Mouse (Mus musculus): ENCODE data around the gene Mrgprf. TPM values are rescaled to one million over a fixed set of nuclear protein-coding genes. Genes with fewer than 3 reads are reported as not detected.

The Mrgprf gene
- polyA plus RNA-seq, 1 experiment = 4.4 TPM

DNA sequence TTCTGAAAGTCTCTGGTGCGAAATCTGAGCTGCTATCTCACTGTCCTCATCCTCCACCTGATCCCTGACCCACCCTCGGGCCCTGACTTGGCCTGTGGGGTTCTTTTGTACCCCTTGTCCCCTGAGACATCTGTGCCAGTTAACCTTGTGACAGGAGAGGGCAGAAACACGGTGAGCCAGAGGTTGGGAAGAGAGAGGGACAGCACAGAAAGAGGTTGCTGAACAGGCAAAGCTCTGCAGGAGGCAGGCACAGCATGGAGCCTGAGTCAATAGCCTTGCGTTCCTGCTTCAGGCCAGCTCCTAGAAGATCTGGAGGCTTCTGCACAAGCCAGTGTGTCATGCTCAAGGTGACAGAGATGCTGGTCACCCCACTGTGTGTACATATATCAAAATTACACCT, 23.0 kb downstream of the Mrgprf start:
- TF ChIP-seq POLR2A (IDR thresholded peaks at IDR 0.05; ENCODE audit: insufficient read length, low read depth) = no peak
- TF ChIP-seq CEBPB (IDR thresholded peaks at IDR 0.05; ENCODE audit: insufficient read depth, poor library complexity, severe bottlenecking) = no peak
- TF ChIP-seq MYOD1 (IDR thresholded peaks at IDR 0.05; ENCODE audit: control insufficient read depth in 1 of 3, insufficient read length in 2 of 3, low read depth in 2 of 3) = no peak
- no peak for TF ChIP-seq USF1 (IDR thresholded peaks at IDR 0.05; ENCODE audit: low read depth)
- TF ChIP-seq MAX (IDR thresholded peaks at IDR 0.05; ENCODE audit: low read depth) = no peak
- TF ChIP-seq TCF3 (IDR thresholded peaks at IDR 0.05; ENCODE audit: insufficient read length, low read depth) = no peak
- no peak for TF ChIP-seq MYOG (IDR thresholded peaks at IDR 0.05; ENCODE audit: control insufficient read depth in 1 of 3, insufficient read depth in 1 of 3, insufficient read length in 2 of 3, low read depth in 2 of 3)
- TF ChIP-seq TCF12 (IDR thresholded peaks at IDR 0.05; ENCODE audit: insufficient read depth, poor library complexity, severe bottlenecking) = no peak
- TF ChIP-seq REST (IDR thresholded peaks at IDR 0.05; ENCODE audit: insufficient read depth, insufficient read length) = no peak
- no peak for TF ChIP-seq SRF (IDR thresholded peaks at IDR 0.05; ENCODE audit: control insufficient read depth, insufficient read length, low read depth)
- no peak for TF ChIP-seq POLR2AphosphoS2 (IDR thresholded peaks at IDR 0.05; ENCODE audit: insufficient read length, low read depth)
- no peak for TF ChIP-seq E2F4 (IDR thresholded peaks at IDR 0.05; ENCODE audit: insufficient read depth)

DNA sequence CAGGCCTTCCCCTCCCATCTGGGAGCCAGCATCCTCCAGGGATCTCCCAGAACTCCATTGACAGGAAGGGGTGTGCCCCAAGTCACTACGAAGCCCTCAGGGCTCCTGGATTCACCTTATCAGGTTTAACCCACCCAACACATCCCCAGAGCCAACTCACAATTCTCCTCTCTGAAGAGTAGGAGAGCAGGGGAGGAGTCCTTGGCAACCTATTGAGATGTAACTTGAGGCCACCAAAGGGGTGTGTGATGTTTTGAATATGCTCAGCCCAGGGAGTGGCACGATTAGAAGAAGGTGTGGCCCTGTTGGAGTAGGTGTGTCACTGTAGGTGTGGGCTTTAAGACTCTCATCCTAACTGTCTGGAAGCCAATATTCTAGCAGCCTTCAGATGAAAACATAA, 25.1 kb downstream of the Mrgprf start:
- H3K79me2 ChIP-seq (ENCODE audit: control insufficient read depth, insufficient read depth) = no peaks in the 10 kb centered on the region
- no peak overlapping the region for H3K4me2 ChIP-seq (ENCODE audit: low read depth)
- no peaks in the 10 kb centered on the region for H3K36me3 ChIP-seq (ENCODE audit: control insufficient read depth, insufficient read depth)
- H3ac ChIP-seq (ENCODE audit: control insufficient read depth, insufficient read length) = no peak overlapping the region
- H3K27me3 ChIP-seq (ENCODE audit: control insufficient read depth, insufficient read depth, insufficient read length) = peaks cover 12% of the 10 kb centered on the region
- H3K4me3 ChIP-seq = no peak overlapping the region
- no peak for TF ChIP-seq TCF3 (IDR thresholded peaks at IDR 0.05; ENCODE audit: insufficient read length, low read depth)
- TF ChIP-seq POLR2A (IDR thresholded peaks at IDR 0.05; ENCODE audit: insufficient read length, low read depth) = no peak

More for the DNA sequence above, 23.0 kb downstream of the Mrgprf start:
- H3K4me2 ChIP-seq (ENCODE audit: low read depth) = no peak overlapping the region
- H3K36me3 ChIP-seq (ENCODE audit: control insufficient read depth, insufficient read depth) = no peaks in the 10 kb centered on the region
- H3K4me3 ChIP-seq = no peak overlapping the region
- no peak overlapping the region for H3ac ChIP-seq (ENCODE audit: control insufficient read depth, insufficient read length)
- H3K27me3 ChIP-seq (ENCODE audit: control insufficient read depth, insufficient read depth, insufficient read length) = peaks cover 12% of the 10 kb centered on the region
- no peaks in the 10 kb centered on the region for H3K79me2 ChIP-seq (ENCODE audit: control insufficient read depth, insufficient read depth)

DNA sequence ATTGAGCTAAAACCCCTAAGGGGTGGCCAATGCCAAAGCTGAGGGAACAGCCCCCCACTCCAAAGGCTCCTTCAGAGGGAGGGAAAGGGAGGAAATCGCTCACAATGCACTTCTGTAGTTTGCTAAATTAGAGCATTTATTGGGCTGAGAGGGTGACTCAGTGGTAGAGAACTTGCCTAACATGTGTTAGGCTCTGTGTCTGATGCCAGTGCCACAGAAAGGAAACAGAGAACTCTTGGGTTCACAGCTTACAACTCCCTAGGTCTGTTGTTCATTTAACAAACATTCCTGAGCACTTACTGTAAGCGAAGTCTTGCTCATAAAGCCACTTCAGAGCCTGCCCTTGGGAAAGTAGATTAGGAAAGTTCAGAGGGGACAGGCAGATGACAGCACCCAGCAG, 29.4 kb downstream of the Mrgprf start:
- Histone ChIP-seq H3ac (ENCODE audit: control insufficient read depth, insufficient read length) (no peak overlapping the region), H3K4me3 (no peak overlapping the region), H3K79me2 (ENCODE audit: control insufficient read depth, insufficient read depth) (no peaks in the 10 kb centered on the region), H3K36me3 (ENCODE audit: control insufficient read depth, insufficient read depth) (no peaks in the 10 kb centered on the region), H3K27me3 (ENCODE audit: control insufficient read depth, insufficient read depth, insufficient read length) (no peaks in the 10 kb centered on the region), H3K4me2 (ENCODE audit: low read depth) (peak overlapping the region; percentile 32)
- TF ChIP-seq REST (IDR thresholded peaks at IDR 0.05; ENCODE audit: insufficient read depth, insufficient read length) = no peak
- TF ChIP-seq USF1 (IDR thresholded peaks at IDR 0.05; ENCODE audit: low read depth) = no peak
- no peak for TF ChIP-seq POLR2AphosphoS2 (IDR thresholded peaks at IDR 0.05; ENCODE audit: insufficient read length, low read depth)
- no peak for TF ChIP-seq POLR2A (IDR thresholded peaks at IDR 0.05; ENCODE audit: insufficient read length, low read depth)
- TF ChIP-seq MAX (IDR thresholded peaks at IDR 0.05; ENCODE audit: low read depth) = no peak
- TF ChIP-seq MYOG (IDR thresholded peaks at IDR 0.05; ENCODE audit: control insufficient read depth in 1 of 3, insufficient read depth in 1 of 3, insufficient read length in 2 of 3, low read depth in 2 of 3) = no peak
- no peak for TF ChIP-seq CEBPB (IDR thresholded peaks at IDR 0.05; ENCODE audit: insufficient read depth, poor library complexity, severe bottlenecking)
- TF ChIP-seq E2F4 (IDR thresholded peaks at IDR 0.05; ENCODE audit: insufficient read depth) = no peak

DNA sequence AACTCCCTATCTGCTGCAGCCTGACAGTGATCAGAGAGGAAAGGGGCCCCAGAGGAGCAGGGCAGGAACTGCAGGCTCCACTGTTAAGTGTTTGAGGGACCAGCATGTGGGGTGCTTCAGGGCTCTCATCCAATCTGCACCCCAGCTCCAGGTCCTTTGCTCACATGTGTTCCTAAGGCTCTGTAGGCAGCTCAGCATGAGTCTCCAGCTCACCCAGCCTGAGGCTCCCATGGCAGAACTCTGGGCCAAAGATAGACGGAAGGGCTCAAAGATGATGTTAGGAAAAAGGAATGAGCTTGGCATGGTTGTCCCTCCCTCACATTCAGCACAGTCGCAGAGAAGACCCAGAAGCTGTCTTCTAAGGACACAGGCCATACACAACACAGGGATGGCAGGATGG, 30.0 kb downstream of the Mrgprf start:
- no peak for TF ChIP-seq MYOG (IDR thresholded peaks at IDR 0.05; ENCODE audit: control insufficient read depth in 1 of 3, insufficient read depth in 1 of 3, insufficient read length in 2 of 3, low read depth in 2 of 3)
- no peak for TF ChIP-seq USF1 (IDR thresholded peaks at IDR 0.05; ENCODE audit: low read depth)
- no peak for TF ChIP-seq MYOD1 (IDR thresholded peaks at IDR 0.05; ENCODE audit: control insufficient read depth in 1 of 3, insufficient read length in 2 of 3, low read depth in 2 of 3)
- no peak for TF ChIP-seq SRF (IDR thresholded peaks at IDR 0.05; ENCODE audit: control insufficient read depth, insufficient read length, low read depth)
- no peak for TF ChIP-seq CEBPB (IDR thresholded peaks at IDR 0.05; ENCODE audit: insufficient read depth, poor library complexity, severe bottlenecking)
- no peak for TF ChIP-seq E2F4 (IDR thresholded peaks at IDR 0.05; ENCODE audit: insufficient read depth)
- TF ChIP-seq POLR2A (IDR thresholded peaks at IDR 0.05; ENCODE audit: insufficient read length, low read depth) = no peak
- TF ChIP-seq MAX (IDR thresholded peaks at IDR 0.05; ENCODE audit: low read depth) = no peak
- no peak for TF ChIP-seq TCF12 (IDR thresholded peaks at IDR 0.05; ENCODE audit: insufficient read depth, poor library complexity, severe bottlenecking)
- no peak for TF ChIP-seq POLR2AphosphoS2 (IDR thresholded peaks at IDR 0.05; ENCODE audit: insufficient read length, low read depth)
- TF ChIP-seq REST (IDR thresholded peaks at IDR 0.05; ENCODE audit: insufficient read depth, insufficient read length) = no peak
- no peak for TF ChIP-seq TCF3 (IDR thresholded peaks at IDR 0.05; ENCODE audit: insufficient read length, low read depth)
- no peak overlapping the region for H3K4me2 ChIP-seq (ENCODE audit: low read depth)
- H3K27me3 ChIP-seq (ENCODE audit: control insufficient read depth, insufficient read depth, insufficient read length) = no peaks in the 10 kb centered on the region
- no peaks in the 10 kb centered on the region for H3K79me2 ChIP-seq (ENCODE audit: control insufficient read depth, insufficient read depth)
- no peak overlapping the region for H3ac ChIP-seq (ENCODE audit: control insufficient read depth, insufficient read length)
- no peaks in the 10 kb centered on the region for H3K36me3 ChIP-seq (ENCODE audit: control insufficient read depth, insufficient read depth)
- no peak overlapping the region for H3K4me3 ChIP-seq

DNA sequence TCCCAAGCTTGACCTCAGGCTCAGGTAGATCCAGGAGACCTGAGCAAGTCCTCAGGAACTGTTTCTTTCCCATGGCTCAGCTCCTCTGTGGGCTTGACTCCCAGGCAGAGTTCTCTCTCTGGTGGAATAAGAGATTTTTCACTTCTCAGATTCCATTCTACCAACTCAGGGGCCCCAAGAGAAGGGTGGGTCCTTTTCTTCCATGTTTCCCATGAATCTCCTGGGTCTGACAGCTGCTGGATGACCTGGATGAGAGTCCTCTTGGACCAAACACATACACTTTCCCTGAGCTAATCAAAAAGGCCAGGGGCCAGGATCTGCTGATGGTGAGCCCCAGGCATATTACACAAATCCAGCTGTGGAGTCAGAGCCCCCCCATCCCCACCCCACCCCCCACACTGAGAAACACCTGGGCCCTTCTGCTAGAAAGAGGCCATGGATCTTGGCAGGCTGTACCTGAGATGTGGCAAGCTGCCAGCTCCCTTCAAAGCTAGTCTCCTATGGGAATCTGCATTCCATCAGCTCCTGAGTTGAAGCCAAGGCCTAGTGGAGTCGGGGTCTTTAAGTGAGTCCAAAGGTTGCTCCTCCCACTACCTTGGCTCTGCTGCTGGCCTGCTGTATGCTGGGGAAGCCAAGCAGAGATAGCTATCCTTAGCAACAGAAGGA, 31.9 kb downstream of the Mrgprf start:
- H3K79me2 ChIP-seq (ENCODE audit: control insufficient read depth, insufficient read depth) = no peaks in the 10 kb centered on the region

More for the DNA sequence above, 31.9 kb downstream of the Mrgprf start:
- Histone ChIP-seq H3K4me3 (no peak overlapping the region), H3K36me3 (ENCODE audit: control insufficient read depth, insufficient read depth) (no peaks in the 10 kb centered on the region), H3ac (ENCODE audit: control insufficient read depth, insufficient read length) (no peak overlapping the region), H3K27me3 (ENCODE audit: control insufficient read depth, insufficient read depth, insufficient read length) (no peaks in the 10 kb centered on the region), H3K4me2 (ENCODE audit: low read depth) (no peak overlapping the region)
- no peak for TF ChIP-seq MYOG (IDR thresholded peaks at IDR 0.05; ENCODE audit: control insufficient read depth in 1 of 3, insufficient read depth in 1 of 3, insufficient read length in 2 of 3, low read depth in 2 of 3)
- no peak for TF ChIP-seq USF1 (IDR thresholded peaks at IDR 0.05; ENCODE audit: low read depth)
- TF ChIP-seq SRF (IDR thresholded peaks at IDR 0.05; ENCODE audit: control insufficient read depth, insufficient read length, low read depth) = no peak
- TF ChIP-seq POLR2AphosphoS2 (IDR thresholded peaks at IDR 0.05; ENCODE audit: insufficient read length, low read depth) = no peak
- TF ChIP-seq MAX (IDR thresholded peaks at IDR 0.05; ENCODE audit: low read depth) = no peak
- TF ChIP-seq MYOD1 (IDR thresholded peaks at IDR 0.05; ENCODE audit: control insufficient read depth in 1 of 3, insufficient read length in 2 of 3, low read depth in 2 of 3) = no peak
- TF ChIP-seq CEBPB (IDR thresholded peaks at IDR 0.05; ENCODE audit: insufficient read depth, poor library complexity, severe bottlenecking) = no peak
- TF ChIP-seq TCF3 (IDR thresholded peaks at IDR 0.05; ENCODE audit: insufficient read length, low read depth) = no peak
- TF ChIP-seq POLR2A (IDR thresholded peaks at IDR 0.05; ENCODE audit: insufficient read length, low read depth) = no peak
- TF ChIP-seq E2F4 (IDR thresholded peaks at IDR 0.05; ENCODE audit: insufficient read depth) = no peak
- TF ChIP-seq REST (IDR thresholded peaks at IDR 0.05; ENCODE audit: insufficient read depth, insufficient read length) = no peak
- no peak for TF ChIP-seq TCF12 (IDR thresholded peaks at IDR 0.05; ENCODE audit: insufficient read depth, poor library complexity, severe bottlenecking)

Data from myocyte (in vitro differentiated cells).